Mouse (Mus musculus): ENCODE measurements around the gene Usp2.
A peak's percentile ranks its signal among the peaks of the same experiment; 100 is the strongest.

Gene Usp2

DNA sequence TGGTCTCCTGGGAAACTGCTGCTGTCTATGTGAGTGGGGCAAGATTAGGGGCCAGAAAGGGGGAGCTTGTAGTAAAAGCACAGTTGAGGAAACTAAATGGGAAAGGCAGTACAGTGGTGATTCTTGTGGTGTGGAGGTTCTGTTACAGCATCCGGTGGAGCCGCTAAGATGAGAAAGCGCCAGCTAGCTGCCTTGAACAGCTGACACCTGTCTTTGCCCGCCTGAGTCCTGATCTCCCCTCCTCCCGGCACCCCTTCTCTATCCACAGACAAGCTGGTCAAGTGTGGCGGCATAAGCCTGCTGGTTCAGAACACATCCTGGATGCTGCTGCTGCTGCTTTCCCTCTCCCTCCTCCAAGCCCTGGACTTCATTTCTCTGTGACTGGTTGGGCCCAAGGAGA is 19.8 kb upstream of the Usp2 start:
- no peak for DNase-seq

DNA sequence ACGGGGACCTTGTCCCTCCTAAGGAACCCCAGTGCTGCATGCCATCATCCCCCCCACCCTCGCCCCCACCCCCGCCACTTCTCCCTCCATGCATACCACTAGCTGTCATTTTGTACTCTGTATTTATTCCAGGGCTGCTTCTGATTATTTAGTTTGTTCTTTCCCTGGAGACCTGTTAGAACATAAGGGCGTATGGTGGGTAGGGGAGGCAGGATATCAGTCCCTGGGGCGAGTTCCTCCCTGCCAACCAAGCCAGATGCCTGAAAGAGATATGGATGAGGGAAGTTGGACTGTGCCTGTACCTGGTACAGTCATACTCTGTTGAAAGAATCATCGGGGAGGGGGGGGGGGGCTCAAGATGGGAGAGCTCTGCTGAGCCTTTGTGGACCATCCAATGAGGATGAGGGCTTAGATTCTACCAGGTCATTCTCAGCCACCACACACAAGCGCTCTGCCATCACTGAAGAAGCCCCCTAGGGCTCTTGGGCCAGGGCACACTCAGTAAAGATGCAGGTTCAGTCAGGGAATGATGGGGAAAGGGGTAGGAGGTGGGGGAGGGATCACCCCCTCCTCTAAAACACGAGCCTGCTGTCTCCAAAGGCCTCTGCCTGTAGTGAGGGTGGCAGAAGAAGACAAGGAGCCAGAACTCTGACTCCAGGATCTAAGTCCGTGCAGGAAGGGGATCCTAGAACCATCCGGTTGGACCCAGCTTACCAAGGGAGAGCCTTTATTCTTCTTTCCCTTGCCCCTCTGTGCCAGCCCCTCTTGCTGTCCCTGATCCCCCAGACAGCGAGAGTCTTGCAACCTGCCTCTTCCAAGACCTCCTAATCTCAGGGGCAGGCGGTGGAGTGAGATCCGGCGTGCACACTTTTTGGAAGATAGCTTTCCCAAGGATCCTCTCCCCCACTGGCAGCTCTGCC is 19.0 kb upstream of the Usp2 start:
- DNase-seq, result no peak

DNA sequence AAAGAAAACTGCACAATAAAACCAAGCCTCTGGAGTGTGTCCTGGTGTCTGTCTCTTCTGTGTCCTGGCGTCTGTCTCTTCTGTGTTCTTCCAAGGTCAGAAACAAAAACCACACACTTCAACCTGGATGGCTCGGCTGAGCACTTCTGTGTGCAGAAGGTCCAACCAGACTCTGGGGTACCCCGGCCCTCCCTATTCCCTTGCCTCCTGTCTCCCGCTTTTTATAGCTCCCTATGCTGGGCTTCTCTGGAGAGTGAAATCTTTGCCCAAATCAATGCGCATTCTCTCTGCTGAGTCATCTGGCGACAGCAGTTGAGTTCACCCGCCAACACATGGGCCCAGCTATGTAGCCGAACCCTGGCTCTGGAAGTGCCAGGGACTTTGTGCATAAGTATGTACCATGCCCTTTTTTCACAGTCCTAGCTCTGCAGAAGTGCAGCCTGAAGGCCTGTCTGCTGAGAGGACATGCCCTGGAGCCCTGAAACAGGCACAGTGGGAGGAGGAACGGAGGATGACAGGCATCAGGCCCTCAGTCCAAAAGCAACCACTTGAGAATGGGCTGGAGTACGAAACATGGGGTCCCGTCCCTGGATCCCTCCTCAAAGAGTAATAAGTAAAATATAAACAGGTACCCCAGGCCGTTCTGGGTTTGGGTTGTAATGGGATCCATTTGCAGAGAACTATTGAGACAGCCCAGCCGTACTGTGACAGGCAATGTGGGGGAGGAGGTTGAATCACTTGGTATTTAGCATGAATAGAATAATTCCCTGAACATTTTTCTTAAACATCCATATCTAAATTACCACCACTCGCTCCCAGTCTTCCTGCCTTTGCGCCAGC is 18.1 kb upstream of the Usp2 start:
- DNase-seq, result no peak

DNA sequence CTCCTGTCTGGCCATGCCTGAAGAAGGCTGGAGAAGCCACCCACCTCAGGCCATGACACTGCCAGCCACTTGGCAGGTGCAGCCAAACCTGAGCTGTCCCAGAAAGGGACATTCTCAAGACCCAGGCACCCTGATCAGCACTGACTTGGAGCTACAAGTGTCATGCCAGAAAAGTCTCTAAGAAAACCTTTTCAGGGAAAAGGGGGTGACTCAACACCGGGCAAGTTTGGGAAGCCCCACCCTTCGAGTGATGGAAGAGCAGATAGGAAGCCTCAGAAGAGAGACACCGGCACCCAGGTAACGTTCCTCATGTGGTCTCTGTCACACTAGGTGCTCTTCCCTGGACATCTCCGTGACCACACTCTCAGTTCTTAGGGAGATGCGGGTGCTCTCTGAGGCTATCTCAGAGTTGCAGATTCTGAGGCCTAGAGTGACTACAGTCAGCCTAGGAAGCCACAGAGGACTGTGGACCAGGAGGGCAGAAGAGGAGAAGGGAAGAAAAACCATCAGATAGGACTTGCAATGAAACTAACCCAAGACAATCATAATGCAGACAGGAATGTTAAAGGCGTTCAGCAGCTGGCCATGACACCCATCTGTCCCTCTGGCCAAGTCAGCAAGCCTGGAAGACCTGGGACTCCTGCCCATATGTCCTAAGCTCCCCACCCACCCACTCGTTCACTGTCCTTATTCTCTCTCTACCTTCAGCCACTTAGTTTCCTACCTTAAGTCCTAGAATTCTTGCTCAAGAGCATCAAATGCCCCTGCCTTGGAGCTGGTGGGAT is 17.2 kb upstream of the Usp2 start:
- no peak for DNase-seq

DNA sequence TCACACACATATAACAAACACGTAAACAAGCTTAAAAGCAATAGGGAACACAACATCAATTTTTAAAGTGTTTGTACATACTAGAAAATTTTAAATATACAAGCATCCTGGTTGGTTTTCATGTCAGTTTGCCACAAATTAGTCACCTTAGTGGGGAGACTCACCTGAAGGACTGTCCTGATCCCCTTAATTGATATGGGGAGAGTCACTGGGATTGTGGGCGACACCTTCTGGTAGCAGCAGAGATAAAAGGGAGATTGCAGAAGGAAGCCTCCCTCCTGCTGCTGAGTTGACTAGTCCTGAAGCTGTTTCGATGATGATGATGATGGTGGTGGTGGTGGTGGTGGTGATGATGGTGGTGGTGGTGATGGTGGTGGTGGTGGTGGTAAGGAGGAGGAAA is 14.0 kb upstream of the Usp2 start:
- no peak for DNase-seq

DNA sequence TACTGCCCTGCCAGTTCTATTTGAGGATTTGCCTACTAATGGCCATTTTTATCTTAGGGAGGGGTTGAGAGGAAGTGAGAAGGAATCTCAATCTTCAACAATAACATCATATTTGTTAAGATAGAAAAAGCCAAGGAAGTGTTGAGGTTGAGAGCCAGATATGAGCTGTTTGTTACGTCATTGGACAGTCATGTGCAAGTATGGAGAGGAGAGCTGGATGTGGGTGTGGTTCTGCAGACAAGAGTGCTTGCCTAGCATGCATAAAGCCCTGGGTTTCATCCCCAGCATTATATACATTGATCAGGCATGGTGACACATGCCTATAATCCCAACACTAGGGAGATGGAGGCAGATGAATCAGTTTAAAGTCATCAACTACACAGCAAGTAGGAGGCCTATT is 12.9 kb upstream of the Usp2 start:
- DNase-seq, result no peak

DNA sequence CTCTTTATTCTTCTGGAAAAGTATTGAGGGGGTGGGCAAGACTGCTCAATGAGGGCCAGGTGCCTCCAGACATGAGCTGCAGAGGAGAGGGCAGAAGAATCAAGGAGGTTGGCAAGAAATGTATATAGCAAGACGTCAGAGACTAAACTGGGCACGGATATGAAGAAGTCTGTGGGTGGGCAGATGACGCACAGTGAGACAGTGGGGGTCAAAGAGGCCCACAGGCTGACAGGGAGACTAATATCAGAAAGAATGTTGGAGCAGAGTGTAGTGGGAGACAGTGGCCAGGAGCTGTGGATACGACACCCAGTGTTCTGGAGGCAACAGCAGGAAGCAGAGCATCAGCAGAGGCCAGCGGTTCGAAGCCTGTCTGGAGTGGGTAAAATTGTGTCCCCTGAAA is 8.2 kb upstream of the Usp2 start:
- no peak for DNase-seq

DNA sequence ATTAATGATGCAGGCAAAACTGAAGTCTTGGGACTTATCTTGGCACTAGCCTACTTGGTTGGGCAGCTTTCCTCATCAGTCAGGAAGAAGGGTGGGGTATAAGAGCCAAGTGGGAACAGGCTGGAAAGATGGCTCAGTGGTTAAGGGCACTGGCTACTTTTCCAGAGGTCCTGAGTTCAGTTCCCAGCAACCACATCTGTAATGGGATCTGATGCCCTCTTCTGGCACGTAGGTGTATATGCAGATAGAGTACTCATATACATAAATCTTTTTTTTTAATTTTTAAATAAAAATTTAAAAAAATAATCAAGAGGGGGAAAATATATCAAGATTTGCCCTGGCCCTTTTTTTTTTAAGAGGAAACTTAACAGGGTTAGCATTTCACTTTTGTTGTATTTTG is 1.6 kb upstream of the Usp2 start:
- DNase-seq, result no peak

DNA sequence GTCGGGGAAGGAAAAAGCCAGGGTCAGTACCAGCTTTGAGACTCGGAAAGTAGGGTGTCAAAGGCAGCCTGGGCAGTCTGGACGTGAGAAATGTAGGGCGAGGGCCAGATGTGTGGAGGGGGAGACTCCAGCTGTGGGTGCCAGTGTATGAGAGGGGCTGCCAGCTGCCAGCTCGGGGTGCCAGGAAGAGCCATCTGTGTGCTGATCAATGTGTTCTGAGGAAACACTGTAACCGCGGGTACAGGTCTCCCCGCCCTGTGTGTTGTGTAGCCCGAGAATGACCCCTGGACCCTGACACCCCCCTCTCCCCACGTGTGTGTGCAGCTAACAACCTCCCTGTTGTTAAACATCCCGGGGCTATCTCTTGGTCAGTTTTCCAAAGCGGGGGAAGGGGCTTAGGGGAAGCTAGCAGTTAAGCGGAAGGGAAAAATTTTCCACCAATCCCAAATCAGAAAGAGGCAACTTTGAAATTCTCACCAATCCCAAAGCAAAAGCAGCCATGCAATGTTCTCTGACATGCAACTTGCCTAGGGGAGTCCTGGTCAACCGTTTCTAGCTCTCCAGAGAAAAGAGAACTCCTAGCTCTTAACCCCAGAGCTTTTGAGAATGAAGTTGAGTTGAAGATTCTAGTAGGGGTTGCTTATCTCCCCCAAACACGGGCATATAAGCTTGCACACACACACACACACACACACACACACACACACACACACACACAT is 579 bp downstream of the Usp2 start:
- DNase-seq, result no peak

DNA sequence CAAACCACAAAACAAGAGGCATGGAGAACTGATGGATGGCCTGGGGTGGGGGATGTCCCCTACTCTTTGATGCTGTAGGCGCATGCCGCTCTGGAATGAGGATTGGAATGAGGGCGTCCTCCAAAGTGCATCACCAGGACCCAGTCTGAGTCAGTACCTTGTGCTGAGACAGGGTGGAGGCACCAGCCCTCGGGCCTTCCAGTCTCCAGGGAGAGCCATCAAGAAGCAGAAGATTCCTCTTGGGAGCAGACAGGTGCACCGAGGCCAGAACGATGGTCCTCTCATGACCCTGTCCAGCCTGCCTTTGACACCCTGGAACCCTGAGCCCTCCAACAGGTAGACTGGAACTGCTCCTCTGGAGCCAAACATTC is 1.1 kb downstream of the Usp2 start:
- no peak for DNase-seq

DNA sequence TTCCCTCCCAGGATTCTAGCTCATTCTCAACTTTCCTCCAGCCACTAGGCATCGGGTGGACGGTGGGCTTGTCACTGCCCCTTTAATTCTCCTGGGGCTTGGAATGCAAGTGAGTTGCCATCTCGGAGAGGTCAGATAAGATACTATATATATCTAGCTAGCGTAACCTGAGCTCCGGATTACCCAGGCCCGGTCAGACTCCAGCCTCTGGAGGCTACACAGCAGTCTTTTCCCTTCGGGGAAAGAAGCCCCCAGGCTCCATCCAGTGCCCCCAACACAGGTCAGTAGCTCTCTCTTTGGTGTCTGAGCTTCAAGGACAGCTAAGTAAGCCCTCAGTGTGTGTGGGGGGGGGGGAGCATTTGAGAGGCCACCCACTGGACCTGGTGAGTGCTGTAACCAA is 2.4 kb downstream of the Usp2 start:
- no peak for DNase-seq

DNA sequence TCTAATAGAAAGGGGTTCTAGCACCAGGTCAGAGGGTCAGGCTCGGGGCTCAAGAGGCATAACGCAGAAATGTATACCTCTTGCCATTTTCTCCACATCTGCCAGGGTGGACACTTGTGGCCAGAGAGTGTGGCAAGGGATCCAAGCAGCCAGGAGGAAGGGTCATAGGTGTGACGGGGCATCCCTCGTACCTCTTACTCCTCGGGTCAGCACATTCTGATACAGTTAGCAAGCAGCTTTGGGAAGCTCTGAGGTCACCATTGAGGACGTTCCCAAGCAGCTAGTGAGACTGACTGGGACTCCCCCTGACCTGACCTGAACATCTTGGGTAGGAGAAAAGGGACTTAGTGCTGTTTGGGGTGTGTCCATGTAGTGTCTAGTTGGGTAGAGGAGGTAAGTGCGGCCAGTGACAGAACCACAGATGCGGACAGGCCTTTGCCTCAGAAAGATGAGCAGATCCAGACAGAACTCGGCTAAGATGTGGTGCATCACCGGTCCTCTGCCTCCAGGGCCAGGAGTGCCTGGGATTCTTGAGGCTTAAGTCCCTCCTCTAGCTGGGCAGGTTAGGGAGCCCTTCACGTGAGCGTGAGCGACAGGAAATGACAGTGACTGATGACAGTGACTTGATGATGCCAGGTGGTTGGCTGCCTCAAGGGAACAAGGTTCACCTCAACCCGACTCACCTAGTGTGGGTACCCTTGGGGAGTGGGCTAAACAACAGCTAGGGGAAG is 3.5 kb downstream of the Usp2 start:
- no peak for DNase-seq

DNA sequence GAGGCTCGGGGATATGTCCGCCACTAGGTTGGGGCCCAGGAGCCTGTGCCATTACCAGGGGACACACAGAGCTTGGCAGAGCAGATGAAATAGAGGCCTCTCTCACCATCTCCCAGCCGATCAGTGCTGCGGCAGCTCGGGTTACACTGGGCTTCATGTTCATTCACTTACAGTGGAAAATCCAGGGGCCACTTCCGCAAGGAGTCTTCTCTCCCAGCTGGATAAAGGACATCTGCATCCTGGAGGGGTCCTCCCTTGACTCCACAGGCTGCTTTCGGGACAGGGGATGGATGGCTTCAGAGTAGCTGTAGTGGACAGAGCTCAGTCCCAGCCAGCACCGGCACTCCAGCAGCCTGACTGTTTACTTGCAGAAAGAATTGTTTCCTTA is 4.0 kb downstream of the Usp2 start:
- DNase-seq, result no peak

DNA sequence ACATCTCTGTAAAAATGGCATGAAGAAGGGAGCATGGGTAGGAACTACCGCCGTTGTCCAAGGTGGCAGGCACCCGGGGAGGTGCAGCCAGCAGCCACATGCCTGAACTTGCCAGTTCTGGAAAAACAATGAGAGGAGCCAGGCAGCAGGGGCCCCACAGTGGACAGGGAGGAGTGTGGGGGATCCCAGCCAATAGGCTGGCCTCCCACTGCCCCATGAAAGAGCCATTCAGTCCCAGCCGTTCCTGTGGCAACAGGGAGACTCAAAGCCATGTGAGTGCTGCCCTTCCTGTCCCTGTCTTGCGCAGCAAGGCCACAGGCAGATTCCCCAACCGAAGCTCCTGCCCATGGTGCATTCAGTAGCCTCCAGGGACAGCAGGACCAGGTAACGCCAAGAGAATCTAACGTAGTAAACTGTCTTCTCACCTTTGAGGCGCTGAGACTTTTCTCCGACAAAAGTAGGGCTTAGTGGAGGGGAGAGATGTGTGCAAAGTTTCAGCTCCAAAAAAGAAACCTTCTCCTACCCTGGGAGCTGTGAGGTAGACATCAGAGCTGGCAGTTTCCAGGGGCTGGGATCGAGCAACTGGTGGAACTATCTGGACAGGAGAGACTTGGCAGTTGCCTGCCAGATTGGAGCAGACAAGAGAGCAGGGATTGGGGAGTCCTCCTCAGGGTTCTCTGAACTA is 5.2 kb downstream of the Usp2 start:
- DNase-seq, result no peak

DNA sequence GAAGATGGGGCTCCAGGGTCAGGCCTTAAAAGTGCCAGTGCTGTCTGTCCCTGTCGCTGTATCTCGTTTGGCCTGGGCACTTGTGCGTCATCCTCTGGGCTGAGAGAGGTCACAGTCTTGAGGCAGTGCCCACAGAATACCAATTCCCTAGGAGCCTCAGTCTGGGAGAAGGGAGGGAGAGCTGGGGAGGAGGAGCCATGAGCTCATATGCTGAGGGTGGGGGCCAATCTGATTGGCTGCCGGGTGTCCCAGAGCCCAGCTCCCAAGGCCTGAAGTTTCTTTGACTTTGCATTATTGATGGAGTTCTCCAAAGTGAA is 5.7 kb downstream of the Usp2 start:
- no peak for DNase-seq

DNA sequence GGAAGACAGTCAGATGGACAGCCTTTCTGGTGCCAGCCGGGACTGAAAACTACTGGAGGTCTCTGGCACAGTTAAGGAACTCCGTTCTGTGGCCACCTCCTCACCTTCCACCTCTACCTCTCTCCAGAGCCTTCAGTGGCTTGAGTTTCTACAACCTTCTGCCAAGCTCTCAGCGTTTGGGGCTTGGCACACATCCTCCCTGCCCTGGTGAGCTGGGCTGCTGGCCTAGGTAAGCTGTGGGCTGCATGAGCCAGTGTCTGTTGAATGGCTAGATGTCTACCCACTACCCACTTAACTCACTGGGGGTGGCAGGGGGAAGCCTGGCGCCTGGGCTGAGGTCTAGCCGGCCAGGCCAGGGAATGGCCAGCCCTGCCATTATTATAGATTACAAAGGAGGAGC is 6.3 kb downstream of the Usp2 start:
- DNase-seq, result no peak

DNA sequence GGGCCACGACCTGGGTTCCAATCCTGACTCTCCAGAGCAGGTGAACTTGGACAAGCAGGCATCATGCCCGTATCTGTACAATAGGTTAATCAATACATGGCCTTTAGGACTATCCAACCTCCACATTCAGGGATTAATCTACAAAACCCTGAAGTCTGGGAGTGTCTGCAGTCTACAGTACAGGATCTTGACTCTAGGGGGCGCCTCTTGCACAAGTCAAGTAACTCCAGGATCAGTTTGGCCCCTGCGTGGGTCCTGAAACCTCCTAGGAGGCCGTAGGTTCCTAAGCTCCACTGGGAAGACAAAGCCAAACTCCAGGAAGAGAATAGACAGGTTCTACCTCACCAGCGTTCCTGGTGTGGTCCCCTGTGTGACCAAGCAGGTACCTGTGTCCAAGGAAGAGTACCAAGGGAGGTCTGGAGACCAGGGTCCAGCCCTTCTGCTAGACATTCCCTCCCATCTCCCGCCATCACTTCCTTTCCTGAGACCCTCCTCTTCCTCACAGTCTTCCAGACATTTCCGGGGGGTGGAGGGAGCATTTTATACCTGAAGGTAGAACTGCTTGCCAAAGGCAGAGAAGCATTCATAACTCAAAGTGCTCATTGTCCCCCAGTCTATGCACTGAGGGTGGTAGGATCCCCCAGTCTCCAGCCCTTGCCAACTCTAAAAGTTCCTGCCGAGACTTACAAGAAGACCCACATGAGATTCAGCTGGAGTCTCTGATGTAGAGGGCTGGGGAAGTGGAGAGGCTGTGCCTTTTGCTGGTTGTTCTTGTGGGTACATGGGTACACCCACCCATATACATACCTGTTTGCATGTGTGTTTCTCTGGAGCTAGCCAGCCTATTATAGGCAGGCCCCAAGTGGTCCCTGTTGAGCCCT is 7.8 kb downstream of the Usp2 start:
- DNase-seq, result peak; percentile 53

DNA sequence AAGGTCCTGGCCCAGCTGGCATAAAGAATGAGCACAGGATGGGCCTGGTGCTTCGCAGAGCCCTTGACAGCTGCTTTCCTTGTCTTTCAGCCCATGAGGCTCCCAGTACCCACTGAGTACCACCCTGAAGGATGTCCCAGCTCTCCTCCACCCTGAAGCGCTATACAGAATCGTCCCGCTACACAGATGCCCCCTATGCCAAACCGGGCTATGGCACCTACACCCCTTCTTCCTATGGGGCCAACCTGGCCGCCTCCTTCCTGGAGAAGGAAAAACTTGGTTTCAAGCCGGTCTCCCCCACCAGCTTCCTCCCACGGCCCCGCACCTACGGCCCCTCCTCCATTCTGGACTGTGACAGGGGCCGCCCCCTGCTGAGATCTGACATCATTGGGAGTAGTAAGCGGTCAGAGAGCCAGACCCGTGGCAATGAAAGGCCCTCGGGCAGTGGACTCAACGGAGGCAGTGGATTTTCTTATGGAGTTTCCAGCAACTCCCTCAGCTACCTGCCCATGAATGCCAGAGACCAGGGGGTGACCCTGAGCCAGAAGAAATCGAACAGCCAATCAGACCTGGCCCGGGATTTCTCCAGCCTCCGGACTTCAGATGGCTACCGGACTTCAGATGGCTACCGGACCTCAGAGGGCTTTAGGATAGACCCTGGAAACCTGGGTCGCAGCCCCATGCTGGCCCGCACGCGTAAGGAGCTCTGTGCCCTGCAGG is 8.6 kb downstream of the Usp2 start:
- DNase-seq, result no peak

DNA sequence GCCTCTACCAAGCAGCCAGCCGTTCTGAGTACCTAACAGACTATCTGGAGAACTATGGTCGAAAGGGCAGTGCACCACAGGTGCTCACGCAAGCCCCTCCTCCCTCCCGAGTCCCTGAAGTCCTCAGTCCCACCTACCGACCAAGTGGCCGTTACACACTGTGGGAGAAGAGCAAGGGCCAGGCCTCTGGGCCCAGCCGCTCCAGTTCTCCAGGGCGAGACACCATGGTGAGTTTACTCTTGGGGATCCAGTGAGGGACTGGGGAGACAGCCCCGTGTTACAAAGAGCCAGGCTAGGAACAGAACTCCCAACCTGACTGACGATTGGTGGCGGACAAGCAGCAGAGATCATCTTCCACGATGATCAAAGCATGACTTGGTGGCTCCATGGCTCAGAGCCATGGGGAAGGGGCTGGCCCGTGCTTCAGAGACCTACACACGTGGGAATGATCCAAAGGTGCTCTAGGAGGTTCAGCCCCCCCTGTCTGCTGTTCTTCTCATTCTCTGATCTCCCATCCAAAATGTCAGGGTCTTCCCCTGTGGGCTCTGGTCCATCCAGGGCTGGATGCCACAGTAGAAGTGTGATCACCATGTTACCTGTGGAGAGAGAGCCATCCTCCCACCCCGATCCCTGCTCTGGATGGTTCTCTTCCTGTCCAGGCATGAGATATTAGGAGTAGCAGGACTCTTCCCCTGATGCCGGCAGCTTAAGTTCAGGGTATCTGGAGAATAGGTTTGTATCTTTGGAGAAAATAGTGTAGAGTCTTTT is 9.4 kb downstream of the Usp2 start:
- DNase-seq, result no peak
